Mouse (Mus musculus): ENCODE measurements at regions not wholly inside any gene's neighbourhood (a gene's known extent, or its start where the extent isn't known, plus 50 kb on each side); places are given as distances from the start of the nearest gene placed in this dataset.

- in situ Hi-C loops (cut with MboI; ENCODE audit: low pct_unique_long_range_greater_than_20kb) = no loop called here
- ChIA-PET CTCF (no interaction called here), POLR2A (no interaction called here)
- ATAC-seq (no peak), DNase-seq (ENCODE audit: low read depth, low spot score) (no peak)
- H3K27me3 ChIP-seq = no peaks in the 10 kb centered on the region
- TF ChIP-seq CTCF (IDR thresholded peaks at IDR 0.05) = no peak
These were observed 71.1 kb upstream of the Sfswap start for GRCm38 (mm10) chr5:129429897-129430296.

- ATAC-seq = no peak
- in situ Hi-C loops (cut with MboI; ENCODE audit: low pct_unique_long_range_greater_than_20kb) = no loop called here
These were observed 70.7 kb upstream of the Sfswap start for GRCm38 (mm10) chr5:129430330-129430729.

GRCm38 (mm10) chr5:129449931-129450573 lies 51.0 kb upstream of the Sfswap start:
- in situ Hi-C loops (cut with MboI; ENCODE audit: low pct_unique_long_range_greater_than_20kb) = no loop called here
- peaks cover 7% of the 10 kb centered on the region for H3K27me3 ChIP-seq
- CTCF ChIA-PET = interaction anchor here (1.3 kb wide), 1 partner anchor 13 kb away, joined by 4 read pairs; no protein-coding TSS in a partner anchor
- no peak for ATAC-seq
- no peak for TF ChIP-seq CTCF (IDR thresholded peaks at IDR 0.05)
- POLR2A ChIA-PET = no interaction called here
- DNase-seq (ENCODE audit: low read depth, low spot score) = no peak

More at GRCm38 (mm10) chr5:129430330-129430729, 70.7 kb upstream of the Sfswap start:
- CTCF ChIA-PET = interaction anchor here (0.9 kb wide), 1 partner anchor 13 kb away, joined by 5 read pairs; no protein-coding TSS in a partner anchor
- POLR2A ChIA-PET = interaction anchor here (0.6 kb wide), 1 partner anchor 291 kb away, joined by 3 read pairs; no protein-coding TSS in a partner anchor
- no peak for TF ChIP-seq CTCF (IDR thresholded peaks at IDR 0.05)
- DNase-seq (ENCODE audit: low read depth, low spot score) = no peak
- H3K27me3 ChIP-seq = no peaks in the 10 kb centered on the region

Measured in Patski (cell line).